Mouse (Mus musculus) thymus, adult 18-20 months (tissue): ENCODE data around the gene Car5b.

Experiments
- DNase-seq, 2 experiments: peaks; one replicate each; pipeline ENCODE4 v3.0.0; 2022; ENCODE audit warnings: mixed read lengths in 2 of 2

Gene Car5b

GRCm38 (mm10) chrX:163957803-163958466 lies 69.9 kb downstream of the Car5b start:
- peak; percentile 47 to 50 for DNase-seq

GRCm38 (mm10) chrX:163957381-163957780 lies 70.4 kb downstream of the Car5b start:
- DNase-seq = no peak

DNA sequence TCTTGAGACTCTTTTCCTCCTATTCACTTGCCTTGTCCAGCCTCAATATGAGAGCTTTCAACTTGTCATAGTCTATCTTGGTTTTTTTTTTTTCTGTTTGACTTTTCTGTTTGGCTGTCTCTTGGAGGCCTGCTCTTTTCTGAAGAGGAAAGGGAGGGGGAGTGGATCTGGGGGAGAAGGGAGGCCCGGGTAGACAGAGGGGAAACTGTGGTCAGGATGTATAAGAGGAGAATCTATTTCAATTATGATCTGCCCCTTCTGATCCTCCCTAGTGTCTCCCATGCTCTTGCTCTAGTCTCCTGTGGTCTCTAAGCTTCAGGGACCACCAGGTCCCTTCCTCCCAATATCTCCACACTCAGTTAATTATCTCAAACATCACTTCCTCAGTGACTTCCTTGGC lies 76.2 kb downstream of the Car5b start:
- DNase-seq = no peak

GRCm38 (mm10) chrX:163944381-163944780 lies 83.4 kb downstream of the Car5b start:
- no peak for DNase-seq

DNA sequence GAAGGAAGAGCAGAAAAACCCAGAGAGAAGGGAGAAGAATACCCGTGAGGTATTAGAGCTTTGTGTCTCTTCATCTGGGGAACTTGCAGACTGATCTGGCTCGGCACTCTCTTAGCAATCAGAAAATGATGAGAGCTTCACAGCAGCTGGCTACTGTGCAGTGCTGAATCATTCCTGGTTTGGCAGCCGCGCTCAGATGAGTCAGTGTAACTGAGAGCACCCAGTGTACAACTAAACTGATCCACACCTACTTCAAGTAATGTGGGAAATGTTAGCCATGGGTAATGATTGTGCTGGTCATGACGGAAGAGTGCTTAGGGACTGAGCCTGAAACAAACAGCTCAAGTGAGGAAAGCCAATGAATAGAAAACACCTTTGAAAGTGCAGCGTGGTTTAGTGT lies 89.2 kb downstream of the Car5b start:
- no peak for DNase-seq

GRCm38 (mm10) chrX:163934731-163935130 lies 93.1 kb downstream of the Car5b start:
- no peak for DNase-seq

- no peak for DNase-seq
These were observed 98.2 kb downstream of the Car5b start for GRCm38 (mm10) chrX:163929550-163929949.
